Mouse (Mus musculus) hindbrain, postnatal 0 days (tissue): ENCODE results near the gene Bhlhe41. TPM values are rescaled to one million over a fixed set of nuclear protein-coding genes. Genes with fewer than 3 reads are reported as not detected.

ENCODE experiments used
- ATAC-seq: fragments of 200-750 bp; cut with Nextera tagmentation; 2 replicates; pipeline ENCODE4 v1.8.0; 2017; ENCODE audit warnings: mild to moderate bottlenecking, moderate TSS enrichment, moderate library complexity
- DNase-seq: peaks from one replicate; pipeline ENCODE4 v3.0.0-alpha.2; 2015; ENCODE audit warnings: low spot score
- H3K27ac ChIP-seq: fragments of 300-500 bp; sonication (generic); 2 replicates; pipeline ENCODE4 v1.5.1; 2014; ENCODE audit warnings: mild to moderate bottlenecking
- H3K27me3 ChIP-seq: fragments of 300-500 bp; sonication (generic); 2 replicates; pipeline ENCODE4 v1.6.1; 2014; ENCODE audit warnings: low read length, mixed read lengths; ENCODE audit not compliant: insufficient read depth
- H3K36me3 ChIP-seq: fragments of 300-500 bp; sonication (generic); 2 replicates; pipeline ENCODE4 v1.6.1; 2014; ENCODE audit warnings: low read length, mixed read lengths; ENCODE audit not compliant: insufficient read depth
- H3K4me1 ChIP-seq: fragments of 300-500 bp; sonication (generic); 2 replicates; pipeline ENCODE4 v1.6.1; 2014; ENCODE audit warnings: antibody characterized with exemption, low read length, mixed read lengths; ENCODE audit not compliant: insufficient read depth
- H3K4me2 ChIP-seq: fragments of 300-500 bp; sonication (generic); 2 replicates; pipeline ENCODE4 v1.6.1; 2014; ENCODE audit warnings: low read depth, mild to moderate bottlenecking, low read length, moderate library complexity, mixed read lengths
- H3K4me3 ChIP-seq: fragments of 300-500 bp; sonication (generic); 2 replicates; pipeline ENCODE4 v1.5.1; 2014; ENCODE audit warnings: low read length
- H3K9ac ChIP-seq: fragments of 300-500 bp; sonication (generic); replicated peaks from 2 replicates; pipeline ENCODE4 v1.6.1; 2014; ENCODE audit warnings: mild to moderate bottlenecking, low read length, moderate library complexity, mixed read lengths
- H3K9me3 ChIP-seq: fragments of 300-500 bp; sonication (generic); 2 replicates; pipeline ENCODE4 v1.6.1; 2016; ENCODE audit warnings: low read length, mixed read lengths
- CTCF ChIP-seq: IDR thresholded peaks from 2 replicates; pipeline ENCODE4 v1.5.1; 2016; ENCODE audit warnings: antibody characterized with exemption, control low read depth, low read depth
- WGBS: fragments of 180-500 bp; shearing (Covaris S2); extraction: QIAGEN DNeasy Blood & Tissue Kit; methylation state at CpG from one replicate; pipeline ENCODE4 v1.1.7; 2014; 5-methylcytosine and 5-hydroxymethylcytosine counted together
- polyA plus RNA-seq: library from polyadenylated mRNA; unstranded; fragments of >200 nt; fragmentation: Nextera tagmentation; extraction: Ambion mirVana; gene quantifications from 2 replicates; pipeline ENCODE4 v1.2.1, GENCODE M21; 2015
- total RNA-seq: library from RNA; depleted of rRNA; stranded (reverse); fragments of >200 nt; gene quantifications from 2 replicates; pipeline ENCODE4 v1.2.3, GENCODE M21; 2014

The Bhlhe41 gene
- total and polyA plus RNA-seq, 2 experiments from 2014 or later: 6.8 to 9.4 TPM

GRCm38 (mm10) chr6:145830117-145830516 is 35.2 kb downstream of the Bhlhe41 start:
- DNase-seq (peak; percentile 90), ATAC-seq (peak; percentile 65; the same call in 1 of the 2 replicates)
- H3K4me1 ChIP-seq: no peaks in the 10 kb centered on the region
- H3K9me3 ChIP-seq: no peaks in the 10 kb centered on the region
- H3K27me3 ChIP-seq: no peaks in the 10 kb centered on the region
- no peak overlapping the region for H3K9ac ChIP-seq
- peak; percentile 92 for TF ChIP-seq CTCF
- H3K4me3 ChIP-seq: no peak overlapping the region
- WGBS: 17% methylated on average over 8 of the region's 8 CpGs
- H3K4me2 ChIP-seq: peak overlapping the region; percentile 33; the same call in 1 of the 2 replicates
- H3K27ac ChIP-seq: no peak overlapping the region
- no peaks in the 10 kb centered on the region for H3K36me3 ChIP-seq

DNA sequence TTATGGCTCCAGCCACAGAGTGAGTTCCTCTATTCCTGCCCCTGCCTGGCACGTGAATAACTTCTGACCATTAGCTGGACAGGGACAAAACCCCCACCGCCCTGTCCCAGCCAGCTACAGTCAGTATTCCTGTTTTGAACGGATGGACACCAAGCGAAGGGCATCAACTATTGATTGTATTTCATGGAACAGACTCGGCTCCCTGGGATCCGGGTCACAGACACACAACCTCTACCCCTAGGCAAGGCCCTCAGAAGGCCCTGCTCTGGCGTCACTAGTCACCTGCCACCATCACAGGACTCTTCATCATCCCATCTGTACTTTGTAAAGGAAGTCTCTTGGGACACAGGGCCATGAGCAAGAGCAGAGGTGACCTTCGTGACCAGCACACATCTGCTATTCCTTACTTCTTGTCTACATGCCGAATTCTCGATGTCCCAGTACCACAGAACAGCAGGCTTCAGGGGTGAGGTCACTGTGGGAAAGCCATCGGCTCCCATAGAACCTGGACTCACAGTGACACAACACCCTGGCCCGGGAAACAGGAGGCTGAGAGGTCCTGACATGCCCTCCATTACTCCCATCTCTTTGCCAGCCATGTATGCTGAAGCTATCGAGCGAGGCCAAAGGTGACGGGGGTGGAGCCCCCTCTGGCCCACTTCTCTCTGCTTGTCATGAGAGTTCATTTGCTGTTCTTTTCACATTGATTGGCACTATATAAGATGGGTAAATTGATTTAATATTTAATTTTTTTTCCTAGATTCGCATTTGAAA is 36.1 kb downstream of the Bhlhe41 start:
- no peaks in the 10 kb centered on the region for H3K27me3 ChIP-seq
- H3K9ac ChIP-seq: no peak overlapping the region
- H3K36me3 ChIP-seq: no peaks in the 10 kb centered on the region
- no peak overlapping the region for H3K4me3 ChIP-seq
- H3K4me2 ChIP-seq: no peak overlapping the region
- no peak for ATAC-seq
- no peak for DNase-seq
- H3K27ac ChIP-seq: no peak overlapping the region
- WGBS: 76% methylated on average over 16 of the region's 16 CpGs
- H3K9me3 ChIP-seq: no peaks in the 10 kb centered on the region
- no peak for TF ChIP-seq CTCF
- H3K4me1 ChIP-seq: no peaks in the 10 kb centered on the region

GRCm38 (mm10) chr6:145826305-145826704 is 39.1 kb downstream of the Bhlhe41 start:
- Histone ChIP-seq H3K9me3 (no peaks in the 10 kb centered on the region), H3K4me3 (no peak overlapping the region), H3K4me2 (no peak overlapping the region), H3K9ac (no peak overlapping the region), H3K36me3 (no peaks in the 10 kb centered on the region), H3K27ac (no peak overlapping the region), H3K27me3 (no peaks in the 10 kb centered on the region), H3K4me1 (no peaks in the 10 kb centered on the region)
- DNase-seq: no peak
- ATAC-seq: no peak
- 92% methylated on average over 4 of the region's 4 CpGs for WGBS
- TF ChIP-seq CTCF: no peak

DNA sequence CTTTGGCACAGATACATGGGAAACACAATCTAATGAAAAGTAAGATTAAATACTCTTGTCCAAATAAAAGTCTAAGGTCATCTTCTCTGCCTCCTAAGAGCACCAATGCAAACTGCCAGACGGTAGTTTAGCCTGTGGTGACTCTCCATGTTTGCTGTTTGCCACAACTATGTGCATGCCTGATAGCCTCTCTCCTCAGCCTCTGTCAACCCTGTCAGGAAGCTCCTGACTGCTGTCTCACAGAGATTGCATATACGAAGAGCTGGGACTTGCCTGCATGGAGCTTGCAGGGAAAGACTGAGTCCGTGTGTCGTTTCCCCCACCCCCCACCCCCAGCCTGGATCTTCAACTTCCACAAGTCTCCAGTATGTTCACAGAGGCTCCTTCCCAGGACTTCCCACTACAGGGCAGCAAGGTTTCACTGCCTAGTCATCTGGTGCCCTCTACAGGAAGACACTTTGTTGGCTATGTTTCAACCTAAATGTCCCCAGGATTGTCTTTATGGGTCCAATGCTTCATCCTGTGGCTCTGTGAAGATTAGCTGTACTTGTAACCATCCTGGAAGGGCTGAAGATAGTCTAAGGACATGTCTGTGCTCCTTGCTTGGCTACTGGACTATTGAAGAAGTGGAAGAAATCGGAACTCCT is 41.6 kb downstream of the Bhlhe41 start:
- Histone ChIP-seq H3K36me3 (no peaks in the 10 kb centered on the region), H3K9ac (no peak overlapping the region), H3K9me3 (no peaks in the 10 kb centered on the region), H3K4me1 (no peaks in the 10 kb centered on the region), H3K27ac (no peak overlapping the region), H3K27me3 (no peaks in the 10 kb centered on the region), H3K4me2 (no peak overlapping the region), H3K4me3 (no peak overlapping the region)
- ATAC-seq (peak; percentile 73), DNase-seq (peak; percentile 83)
- WGBS: 35% methylated on average over 5 of the region's 5 CpGs
- peak; percentile 83 for TF ChIP-seq CTCF

GRCm38 (mm10) chr6:145823103-145823502 is 42.3 kb downstream of the Bhlhe41 start:
- H3K27ac ChIP-seq: no peak overlapping the region
- H3K27me3 ChIP-seq: no peaks in the 10 kb centered on the region
- no peaks in the 10 kb centered on the region for H3K9me3 ChIP-seq
- H3K9ac ChIP-seq: no peak overlapping the region
- H3K4me2 ChIP-seq: no peak overlapping the region
- DNase-seq (peak; percentile 31), ATAC-seq (peak; percentile 82)
- no peaks in the 10 kb centered on the region for H3K36me3 ChIP-seq
- no peak overlapping the region for H3K4me3 ChIP-seq
- no peaks in the 10 kb centered on the region for H3K4me1 ChIP-seq
- TF ChIP-seq CTCF: no peak
- WGBS: 25% methylated on average over 6 of the region's 6 CpGs

DNA sequence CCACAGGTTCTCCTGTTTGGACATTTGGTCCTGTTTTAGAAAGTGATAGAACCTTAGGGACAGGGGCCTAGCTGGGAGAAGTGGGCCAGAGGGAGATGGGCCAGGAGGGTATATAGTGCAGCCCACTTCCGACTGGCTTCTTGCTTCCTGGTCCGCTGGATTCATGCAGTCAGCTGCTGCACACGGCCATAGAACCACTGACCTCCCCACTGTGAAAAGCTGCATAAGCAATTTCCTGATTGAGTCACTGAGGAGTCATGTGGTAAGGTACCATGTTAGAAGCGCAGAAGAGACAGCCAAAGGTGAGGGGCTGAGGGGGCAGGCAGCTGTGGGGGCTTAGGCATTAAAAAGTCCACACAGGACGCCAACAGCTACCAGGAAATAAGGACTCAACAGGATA is 43.1 kb downstream of the Bhlhe41 start:
- no peaks in the 10 kb centered on the region for H3K4me1 ChIP-seq
- 77% methylated on average over 5 of the region's 5 CpGs for WGBS
- ATAC-seq: no peak
- H3K4me2 ChIP-seq: no peak overlapping the region
- H3K36me3 ChIP-seq: no peaks in the 10 kb centered on the region
- H3K27me3 ChIP-seq: no peaks in the 10 kb centered on the region
- no peak overlapping the region for H3K9ac ChIP-seq
- TF ChIP-seq CTCF: no peak
- H3K27ac ChIP-seq: no peak overlapping the region
- no peak overlapping the region for H3K4me3 ChIP-seq
- no peaks in the 10 kb centered on the region for H3K9me3 ChIP-seq
- DNase-seq: no peak

DNA sequence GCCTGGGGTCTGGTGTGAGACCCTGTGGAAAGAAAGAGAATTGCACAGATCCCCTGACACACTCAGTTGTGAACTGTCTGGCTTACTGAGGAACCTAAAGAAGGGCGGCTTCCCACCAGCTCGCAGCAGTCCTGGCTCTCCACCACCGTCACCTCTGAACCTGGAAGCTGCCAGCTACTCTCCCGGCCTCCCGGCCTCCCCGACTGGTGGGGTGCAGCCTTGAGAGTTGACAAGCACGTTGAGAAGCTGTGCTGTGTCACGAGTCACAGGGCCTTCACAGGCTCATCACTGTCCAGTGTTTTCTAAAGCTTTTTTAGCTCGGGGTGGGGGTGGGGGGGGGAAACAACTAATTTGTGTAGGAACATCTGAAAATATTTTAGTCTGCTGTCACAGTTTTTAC is 46.2 kb downstream of the Bhlhe41 start:
- ATAC-seq: no peak
- Histone ChIP-seq H3K9ac (no peak overlapping the region), H3K36me3 (no peaks in the 10 kb centered on the region), H3K4me2 (no peak overlapping the region), H3K4me3 (no peak overlapping the region), H3K27me3 (no peaks in the 10 kb centered on the region), H3K4me1 (no peaks in the 10 kb centered on the region), H3K9me3 (no peaks in the 10 kb centered on the region), H3K27ac (no peak overlapping the region)
- TF ChIP-seq CTCF: no peak
- 78% methylated on average over 9 of the region's 9 CpGs for WGBS
- DNase-seq: no peak
